9 mouse cellular contexts compared by ENCODE assay signal in genomic region chr19:29372138-29372537, GRCm38 (mm10). TPM values are rescaled to one million over a fixed set of nuclear protein-coding genes. Genes with fewer than 3 reads are reported as not detected.
A peak's percentile ranks its signal among the peaks of the same experiment; 100 is the strongest.
DNase-seq lines count a peak whose midpoint lies in the region; ATAC-seq and TF ChIP-seq lines count a peak whose summit lies in the region.
"Had no signal": no experiment of that assay in that cellular context is flagged by ENCODE, and none has a peak within 500 bp of the region (broad histone marks: within the 10 kb centered on the region; RNA-seq: fewer than 3 reads in every experiment).

No protein-coding gene starts in this region.

- 52% methylated on average over 4 of the region's 4 CpGs for WGBS in embryonic facial prominence, embryonic 13.5 days
- WGBS in embryonic facial prominence, embryonic 10.5 days: 82% methylated on average over 4 of the region's 4 CpGs
- 50% methylated on average over 4 of the region's 4 CpGs for WGBS in limb, embryonic 13.5 days
- WGBS in limb, embryonic 10.5 days: 81% methylated on average over 4 of the region's 4 CpGs
- 61% methylated on average over 4 of the region's 4 CpGs for WGBS in heart, embryonic 16.5 days
- WGBS in kidney, embryonic 16.5 days: 63% methylated on average over 4 of the region's 4 CpGs

- peaks cover 4% of the 10 kb centered on the region; the same call in 1 of the 2 replicates for H3K4me1 ChIP-seq in embryonic facial prominence, embryonic 13.5 days
- H3K4me1 ChIP-seq in embryonic facial prominence, embryonic 10.5 days: peaks cover 4% of the 10 kb centered on the region
- H3K4me1 ChIP-seq in limb, embryonic 13.5 days: peaks cover 8% of the 10 kb centered on the region; the same call in 1 of the 2 replicates
- H3K4me1 ChIP-seq in limb, embryonic 10.5 days: peaks cover 4% of the 10 kb centered on the region
- H3K4me1 ChIP-seq in heart, embryonic 16.5 days (ENCODE audit: control insufficient read depth, insufficient read depth, low read length): peaks cover 3% of the 10 kb centered on the region; the same call in 1 of the 2 replicates
- no peaks in the 10 kb centered on the region for H3K4me1 ChIP-seq in kidney, embryonic 16.5 days (ENCODE audit: insufficient read depth, low read length)

- DNase-seq in embryonic facial prominence, embryonic 10.5 days (ENCODE audit: low spot score): no peak
- no peak for DNase-seq in limb, embryonic 10.5 days (ENCODE audit: low spot score)
- no peak for DNase-seq in ovary, adult 18-20 months (ENCODE audit: low spot score)
- DNase-seq: cerebellum, adult 18-20 months had no signal

- no peak for TF ChIP-seq POLR2A in myocyte (IDR thresholded peaks at IDR 0.05; ENCODE audit: insufficient read length, low read depth)

- ATAC-seq in embryonic facial prominence, embryonic 13.5 days (ENCODE audit: insufficient number of reproducible peaks, insufficient read depth, low FRiP score, low TSS enrichment, low read depth): no peak
- ATAC-seq in limb, embryonic 13.5 days (ENCODE audit: low FRiP score, low read depth): 0 out of 2 replicates have a peak, but pooled peaks have one; percentile 40
- no peak for ATAC-seq in heart, embryonic 16.5 days (replicated peaks; ENCODE audit: extremely low read depth, insufficient read depth, low FRiP score)
- no peak for ATAC-seq in kidney, embryonic 16.5 days (ENCODE audit: low FRiP score, low TSS enrichment)

- no peaks in the 10 kb centered on the region for H3K79me2 ChIP-seq in myocyte (ENCODE audit: control insufficient read depth, insufficient read depth)

- no peaks in the 10 kb centered on the region for H3K36me3 ChIP-seq in embryonic facial prominence, embryonic 13.5 days
- no peaks in the 10 kb centered on the region for H3K36me3 ChIP-seq in embryonic facial prominence, embryonic 10.5 days (replicated peaks)
- H3K36me3 ChIP-seq in limb, embryonic 13.5 days: no peaks in the 10 kb centered on the region
- no peaks in the 10 kb centered on the region for H3K36me3 ChIP-seq in limb, embryonic 10.5 days
- H3K36me3 ChIP-seq in heart, embryonic 16.5 days (ENCODE audit: control insufficient read depth, insufficient read depth): no peaks in the 10 kb centered on the region
- no peaks in the 10 kb centered on the region for H3K36me3 ChIP-seq in myocyte (ENCODE audit: control insufficient read depth, insufficient read depth)
- no peaks in the 10 kb centered on the region for H3K36me3 ChIP-seq in kidney, embryonic 16.5 days (ENCODE audit: insufficient read depth, low read length)

- peaks cover 3% of the 10 kb centered on the region; the same call in 1 of the 2 replicates for H3K27me3 ChIP-seq in embryonic facial prominence, embryonic 13.5 days
- H3K27me3 ChIP-seq in embryonic facial prominence, embryonic 10.5 days (replicated peaks; ENCODE audit: low read depth, poor library complexity, severe bottlenecking): peaks cover 13% of the 10 kb centered on the region
- no peaks in the 10 kb centered on the region for H3K27me3 ChIP-seq in limb, embryonic 13.5 days
- H3K27me3 ChIP-seq in limb, embryonic 10.5 days (ENCODE audit: low read depth, poor library complexity, severe bottlenecking): peaks cover 17% of the 10 kb centered on the region; the same call in 1 of the 2 replicates
- no peaks in the 10 kb centered on the region for H3K27me3 ChIP-seq in heart, embryonic 16.5 days (ENCODE audit: control insufficient read depth, insufficient read depth, low read length)
- no peaks in the 10 kb centered on the region for H3K27me3 ChIP-seq in myocyte (ENCODE audit: control insufficient read depth, insufficient read depth, insufficient read length)
- no peaks in the 10 kb centered on the region for H3K27me3 ChIP-seq in kidney, embryonic 16.5 days (ENCODE audit: insufficient read depth, low read length)

- peak overlapping the region; percentile 7; the same call in 1 of the 2 replicates for H3K4me2 ChIP-seq in embryonic facial prominence, embryonic 13.5 days
- peak overlapping the region; percentile 35 for H3K4me2 ChIP-seq in limb, embryonic 13.5 days (replicated peaks)
- peak overlapping the region; percentile 25 for H3K4me2 ChIP-seq in heart, embryonic 16.5 days (ENCODE audit: low read depth, low read length)
- peak overlapping the region; percentile 92 for H3K4me2 ChIP-seq in myocyte (ENCODE audit: low read depth)
- H3K4me2 ChIP-seq in kidney, embryonic 16.5 days (replicated peaks; ENCODE audit: low read depth, low read length): no peak overlapping the region

- H3K4me3 ChIP-seq in embryonic facial prominence, embryonic 13.5 days: no peak overlapping the region
- no peak overlapping the region for H3K4me3 ChIP-seq in embryonic facial prominence, embryonic 10.5 days
- no peak overlapping the region for H3K4me3 ChIP-seq in limb, embryonic 13.5 days
- H3K4me3 ChIP-seq in limb, embryonic 10.5 days: no peak overlapping the region
- no peak overlapping the region; the same call in 1 of the 2 replicates for H3K4me3 ChIP-seq in heart, embryonic 16.5 days (ENCODE audit: low read length)
- peak overlapping the region; percentile 7 for H3K4me3 ChIP-seq in myocyte
- H3K4me3 ChIP-seq in kidney, embryonic 16.5 days (ENCODE audit: low read length): no peak overlapping the region

- H3K27ac ChIP-seq in embryonic facial prominence, embryonic 13.5 days: no peak overlapping the region
- H3K27ac ChIP-seq in embryonic facial prominence, embryonic 10.5 days (replicated peaks): no peak overlapping the region
- H3K27ac ChIP-seq in limb, embryonic 13.5 days: no peak overlapping the region
- no peak overlapping the region for H3K27ac ChIP-seq in limb, embryonic 10.5 days
- no peak overlapping the region for H3K27ac ChIP-seq in heart, embryonic 16.5 days (ENCODE audit: low read length)
- no peak overlapping the region for H3K27ac ChIP-seq in kidney, embryonic 16.5 days (ENCODE audit: low read length)

- no peak overlapping the region for H3K9ac ChIP-seq in embryonic facial prominence, embryonic 13.5 days
- no peak overlapping the region for H3K9ac ChIP-seq in limb, embryonic 13.5 days
- no peak overlapping the region; the same call in 1 of the 2 replicates for H3K9ac ChIP-seq in heart, embryonic 16.5 days (ENCODE audit: low read length)
- no peak overlapping the region for H3K9ac ChIP-seq in kidney, embryonic 16.5 days (replicated peaks; ENCODE audit: low read length)

- H3ac ChIP-seq in myocyte (ENCODE audit: control insufficient read depth, insufficient read length): no peak overlapping the region

- no peaks in the 10 kb centered on the region for H3K9me3 ChIP-seq in embryonic facial prominence, embryonic 13.5 days
- no peaks in the 10 kb centered on the region for H3K9me3 ChIP-seq in embryonic facial prominence, embryonic 10.5 days
- no peaks in the 10 kb centered on the region for H3K9me3 ChIP-seq in limb, embryonic 13.5 days
- H3K9me3 ChIP-seq in limb, embryonic 10.5 days (replicated peaks): no peaks in the 10 kb centered on the region
- no peaks in the 10 kb centered on the region for H3K9me3 ChIP-seq in heart, embryonic 16.5 days (replicated peaks; ENCODE audit: control insufficient read depth, low read length)
- H3K9me3 ChIP-seq in kidney, embryonic 16.5 days (ENCODE audit: low read length): no peaks in the 10 kb centered on the region

RNA-seq across cellular contexts. Expression of gene Cd274, which starts 4.9 kb away (rescaled TPM):
- polyA plus RNA-seq in embryonic facial prominence, embryonic 13.5 days (2015; fragmentation: Nextera tagmentation; extraction: Ambion mirVana): 0.34 and 0.37 TPM in 2 replicates
- polyA plus RNA-seq in embryonic facial prominence, embryonic 10.5 days (2016; fragmentation: Nextera tagmentation; extraction: Ambion mirVana): 0.11 and 0.18 TPM in 2 replicates
- 0.04 and 0.05 TPM in 2 replicates for polyA plus RNA-seq in limb, embryonic 13.5 days (2015; fragmentation: Nextera tagmentation; extraction: Ambion mirVana)
- polyA plus RNA-seq in limb, embryonic 10.5 days (2016; fragmentation: Nextera tagmentation; extraction: Ambion mirVana): 0.05 and 0.10 TPM in 2 replicates
- 1.6 and 4.1 TPM in 2 replicates for polyA plus RNA-seq in heart, embryonic 16.5 days (2015; fragmentation: Nextera tagmentation; extraction: Ambion mirVana)
- 0.25 TPM for polyA plus RNA-seq in myocyte (2012; fragmentation: generic; extraction: Trizol)
- 0.28 and 0.30 TPM in 2 replicates for polyA plus RNA-seq in kidney, embryonic 16.5 days (2015; fragmentation: Nextera tagmentation; extraction: Ambion mirVana)

RNA-seq across cellular contexts. Expression of gene Plgrkt, which starts 4.9 kb away (rescaled TPM):
- 92.6 and 97.6 TPM in 2 replicates for polyA plus RNA-seq in embryonic facial prominence, embryonic 13.5 days (2015; fragmentation: Nextera tagmentation; extraction: Ambion mirVana)
- 34.7 and 35.3 TPM in 2 replicates for polyA plus RNA-seq in embryonic facial prominence, embryonic 10.5 days (2016; fragmentation: Nextera tagmentation; extraction: Ambion mirVana)
- polyA plus RNA-seq in limb, embryonic 13.5 days (2015; fragmentation: Nextera tagmentation; extraction: Ambion mirVana): 58.1 and 58.2 TPM in 2 replicates
- polyA plus RNA-seq in limb, embryonic 10.5 days (2016; fragmentation: Nextera tagmentation; extraction: Ambion mirVana): 24.0 and 30.9 TPM in 2 replicates
- 53.1 and 88.0 TPM in 2 replicates for polyA plus RNA-seq in heart, embryonic 16.5 days (2015; fragmentation: Nextera tagmentation; extraction: Ambion mirVana)
- polyA plus RNA-seq in myocyte (2012; fragmentation: generic; extraction: Trizol): 25.1 TPM
- polyA plus RNA-seq in kidney, embryonic 16.5 days (2015; fragmentation: Nextera tagmentation; extraction: Ambion mirVana): 48.6 and 49.1 TPM in 2 replicates

RNA-seq across cellular contexts. Expression of gene Rln1, which starts 37.7 kb away (rescaled TPM):
- polyA plus RNA-seq in embryonic facial prominence, embryonic 13.5 days (2015; fragmentation: Nextera tagmentation; extraction: Ambion mirVana): not detected in 2 replicates
- polyA plus RNA-seq in embryonic facial prominence, embryonic 10.5 days (2016; fragmentation: Nextera tagmentation; extraction: Ambion mirVana): 0.21 and 0.70 TPM in 2 replicates
- polyA plus RNA-seq in limb, embryonic 13.5 days (2015; fragmentation: Nextera tagmentation; extraction: Ambion mirVana): 0.20 TPM in 1 of 2 replicates, not detected in the other
- 0.26 TPM in 1 of 2 replicates, not detected in the other for polyA plus RNA-seq in limb, embryonic 10.5 days (2016; fragmentation: Nextera tagmentation; extraction: Ambion mirVana)
- polyA plus RNA-seq in heart, embryonic 16.5 days (2015; fragmentation: Nextera tagmentation; extraction: Ambion mirVana): not detected in 2 replicates
- polyA plus RNA-seq in myocyte (2012; fragmentation: generic; extraction: Trizol): not detected
- 0.15 and 0.42 TPM in 2 replicates for polyA plus RNA-seq in kidney, embryonic 16.5 days (2015; fragmentation: Nextera tagmentation; extraction: Ambion mirVana)

RNA-seq across cellular contexts. Expression of gene Pdcd1lg2, which starts 38.6 kb away (rescaled TPM):
- polyA plus RNA-seq in embryonic facial prominence, embryonic 13.5 days (2015; fragmentation: Nextera tagmentation; extraction: Ambion mirVana): not detected in 2 replicates
- polyA plus RNA-seq in embryonic facial prominence, embryonic 10.5 days (2016; fragmentation: Nextera tagmentation; extraction: Ambion mirVana): not detected in 2 replicates
- not detected in 2 replicates for polyA plus RNA-seq in limb, embryonic 13.5 days (2015; fragmentation: Nextera tagmentation; extraction: Ambion mirVana)
- polyA plus RNA-seq in limb, embryonic 10.5 days (2016; fragmentation: Nextera tagmentation; extraction: Ambion mirVana): not detected in 2 replicates
- polyA plus RNA-seq in heart, embryonic 16.5 days (2015; fragmentation: Nextera tagmentation; extraction: Ambion mirVana): 0.26 and 0.41 TPM in 2 replicates
- polyA plus RNA-seq in myocyte (2012; fragmentation: generic; extraction: Trizol): not detected
- polyA plus RNA-seq in kidney, embryonic 16.5 days (2015; fragmentation: Nextera tagmentation; extraction: Ambion mirVana): not detected in 2 replicates

RNA-seq across cellular contexts. Expression of gene Insl6, which starts 47.0 kb away (rescaled TPM):
- polyA plus RNA-seq in embryonic facial prominence, embryonic 13.5 days (2015; fragmentation: Nextera tagmentation; extraction: Ambion mirVana): 6.6 and 7.9 TPM in 2 replicates
- polyA plus RNA-seq in embryonic facial prominence, embryonic 10.5 days (2016; fragmentation: Nextera tagmentation; extraction: Ambion mirVana): 6.0 and 7.0 TPM in 2 replicates
- polyA plus RNA-seq in limb, embryonic 13.5 days (2015; fragmentation: Nextera tagmentation; extraction: Ambion mirVana): 7.6 and 8.0 TPM in 2 replicates
- 4.1 and 4.9 TPM in 2 replicates for polyA plus RNA-seq in limb, embryonic 10.5 days (2016; fragmentation: Nextera tagmentation; extraction: Ambion mirVana)
- polyA plus RNA-seq in heart, embryonic 16.5 days (2015; fragmentation: Nextera tagmentation; extraction: Ambion mirVana): 4.0 and 4.7 TPM in 2 replicates
- polyA plus RNA-seq in myocyte (2012; fragmentation: generic; extraction: Trizol): 1.9 TPM
- polyA plus RNA-seq in kidney, embryonic 16.5 days (2015; fragmentation: Nextera tagmentation; extraction: Ambion mirVana): 5.2 and 5.3 TPM in 2 replicates
